Mouse (Mus musculus) heart, postnatal 0 days (tissue): Measurements from ENCODE around the gene Zfp30.

Experiments used
- CTCF ChIP-seq: IDR thresholded peaks from 2 replicates; pipeline ENCODE4 v1.5.1; 2016; ENCODE audit warnings: antibody characterized with exemption, control low read depth, low read depth
- EP300 ChIP-seq: IDR thresholded peaks from 2 replicates; pipeline ENCODE4 v1.6.1; 2016; ENCODE audit warnings: antibody characterized with exemption, low read depth

DNA sequence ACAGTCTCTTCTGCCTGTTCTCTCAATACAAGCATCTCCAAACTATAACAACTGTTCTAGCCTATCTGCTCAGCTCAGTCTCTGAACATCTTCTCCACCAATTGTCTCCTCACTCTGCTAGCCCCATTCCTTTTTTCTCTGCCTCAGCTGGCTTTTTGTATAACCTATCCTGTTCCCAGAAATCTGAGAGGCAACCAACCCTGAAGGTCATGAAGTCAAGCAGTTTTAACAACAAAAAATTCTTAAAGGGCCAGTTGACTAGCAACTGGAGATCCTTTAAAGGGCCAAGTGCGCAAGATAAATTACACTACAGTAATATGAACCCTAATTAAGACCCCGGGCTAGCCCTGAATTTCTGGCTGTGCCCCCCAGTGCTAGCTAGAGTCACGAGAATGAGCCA lies 9.4 kb upstream of the Zfp30 start:
- TF ChIP-seq CTCF: no peak
- no peak for TF ChIP-seq EP300
